In genomic region chr10:130322062-130322461, GRCm38 (mm10) we compare ENCODE assay signal across 36 mouse cellular contexts. TPM values are rescaled to one million over a fixed set of nuclear protein-coding genes. Genes with fewer than 3 reads are reported as not detected.
"Had no signal": no experiment of that assay in that cellular context is flagged by ENCODE, and none has a peak within 500 bp of the region (broad histone marks: within the 10 kb centered on the region; RNA-seq: fewer than 3 reads in every experiment).

No protein-coding gene starts in this region.

- H3K4me3 ChIP-seq: left cerebral cortex, adult 2 months; limb, embryonic 10.5 days; limb, embryonic 12.5 days; limb, embryonic 13.5 days; limb, embryonic 15.5 days; liver, embryonic 12.5 days; liver, embryonic 13.5 days; liver, embryonic 15.5 days; lung, embryonic 15.5 days; midbrain, embryonic 10.5 days; midbrain, embryonic 12.5 days; midbrain, embryonic 13.5 days; midbrain, embryonic 15.5 days; myocyte had no signal

- H3K27me3 ChIP-seq: limb, embryonic 12.5 days; limb, embryonic 13.5 days; limb, embryonic 15.5 days; liver, embryonic 12.5 days; liver, embryonic 13.5 days; liver, embryonic 15.5 days; lung, embryonic 15.5 days; megakaryocyte, embryonic 14.5 days; midbrain, embryonic 12.5 days; midbrain, embryonic 13.5 days; midbrain, embryonic 15.5 days had no signal

- H3K9me3 ChIP-seq: limb, embryonic 10.5 days; limb, embryonic 12.5 days; limb, embryonic 13.5 days; limb, embryonic 15.5 days; liver, embryonic 12.5 days; liver, embryonic 13.5 days; liver, embryonic 15.5 days; lung, embryonic 15.5 days; megakaryocyte, embryonic 14.5 days; midbrain, embryonic 10.5 days; midbrain, embryonic 12.5 days; midbrain, embryonic 13.5 days; midbrain, embryonic 15.5 days had no signal

- DNase-seq: left cerebral cortex, postnatal 4 days; liver; lung, adult 2 months; lung, embryonic 14.5 days; lung, postnatal 4 days; midbrain, embryonic 14.5 days had no signal

- H3K9ac ChIP-seq: limb, embryonic 12.5 days; limb, embryonic 13.5 days; limb, embryonic 15.5 days; liver, embryonic 12.5 days; liver, embryonic 13.5 days; liver, embryonic 14.5 days; liver, embryonic 15.5 days; liver, postnatal 0 days; lung, embryonic 14.5 days; lung, embryonic 15.5 days; midbrain, embryonic 12.5 days; midbrain, embryonic 13.5 days; midbrain, embryonic 15.5 days had no signal

- H3K36me3 ChIP-seq: limb, embryonic 10.5 days; limb, embryonic 12.5 days; limb, embryonic 13.5 days; limb, embryonic 15.5 days; liver, embryonic 12.5 days; liver, embryonic 13.5 days; liver, embryonic 15.5 days; lung, embryonic 15.5 days; midbrain, embryonic 10.5 days; midbrain, embryonic 12.5 days; midbrain, embryonic 13.5 days; midbrain, embryonic 15.5 days had no signal

- H3K4me1 ChIP-seq: limb, embryonic 10.5 days; limb, embryonic 12.5 days; limb, embryonic 13.5 days; limb, embryonic 15.5 days; liver, embryonic 12.5 days; liver, embryonic 13.5 days; liver, embryonic 15.5 days; lung, embryonic 15.5 days; midbrain, embryonic 10.5 days; midbrain, embryonic 12.5 days; midbrain, embryonic 13.5 days; midbrain, embryonic 15.5 days had no signal

- H3K27ac ChIP-seq: left cerebral cortex, adult 2 months; limb, embryonic 10.5 days; limb, embryonic 12.5 days; limb, embryonic 13.5 days; limb, embryonic 15.5 days; liver, embryonic 12.5 days; liver, embryonic 14.5 days; liver, embryonic 15.5 days; lung, embryonic 15.5 days; macrophage; midbrain, embryonic 10.5 days; midbrain, embryonic 12.5 days; midbrain, embryonic 13.5 days; midbrain, embryonic 15.5 days had no signal

RNA-seq across cellular contexts. Expression of gene Tespa1, which starts 0.6 kb away (rescaled TPM):
- total RNA-seq: midbrain, postnatal 0 days had no signal
- polyA plus RNA-seq: limb, embryonic 10.5 days; midbrain, embryonic 10.5 days; midbrain, embryonic 12.5 days; midbrain, embryonic 13.5 days; midbrain, embryonic 16.5 days; midbrain, postnatal 0 days; myocyte had no signal

RNA-seq across cellular contexts. Expression of gene Neurod4, which starts 42.0 kb away (rescaled TPM):
- total RNA-seq: left cerebral cortex, postnatal 4 days; liver, adult 2 months; megakaryocyte progenitor cell, adult 5-6 weeks; megakaryocyte, adult 5-6 weeks; megakaryocyte-erythroid progenitor cell, adult 5-6 weeks; monocyte, adult 5-6 weeks had no signal
- polyA plus RNA-seq: limb, embryonic 11.5 days; limb, embryonic 13.5 days; limb, embryonic 15.5 days; liver, adult 2 months; liver, embryonic 11.5 days; liver, embryonic 12.5 days; liver, embryonic 13.5 days; liver, embryonic 14.5 days; liver, embryonic 15.5 days; liver, embryonic 16.5 days; liver, postnatal 0 days; lung, adult 2 months; lung, embryonic 14.5 days; lung, embryonic 15.5 days; lung, embryonic 16.5 days; lung, postnatal 0 days; macrophage; myocyte had no signal
